Mouse (Mus musculus) MEL (cell line): ENCODE results near the gene Stra6l.

Experiments
- CTCF ChIP-seq, 3 experiments: IDR thresholded peaks in 2 of 3; conservative IDR thresholded peaks in 1 of 3; 2 replicates each; pipeline ENCODE4 v1.5.1; 2011 to 2012; ENCODE audit warnings: low read length in 3 of 3, low read depth in 2 of 3, mild to moderate bottlenecking in 2 of 3, improper control_type of control experiment in 1 of 3, inconsistent platforms in 1 of 3, mixed read lengths in 1 of 3, moderate library complexity in 1 of 3; ENCODE audit not compliant: control insufficient read depth in 1 of 3, insufficient read depth in 1 of 3, poor library complexity in 1 of 3, severe bottlenecking in 1 of 3
- MAFK ChIP-seq: IDR thresholded peaks from 2 replicates; pipeline ENCODE4 v1.6.1; 2011; ENCODE audit warnings: low read depth, mild to moderate bottlenecking, low read length, improper control_type of control experiment, borderline replicate concordance

DNA sequence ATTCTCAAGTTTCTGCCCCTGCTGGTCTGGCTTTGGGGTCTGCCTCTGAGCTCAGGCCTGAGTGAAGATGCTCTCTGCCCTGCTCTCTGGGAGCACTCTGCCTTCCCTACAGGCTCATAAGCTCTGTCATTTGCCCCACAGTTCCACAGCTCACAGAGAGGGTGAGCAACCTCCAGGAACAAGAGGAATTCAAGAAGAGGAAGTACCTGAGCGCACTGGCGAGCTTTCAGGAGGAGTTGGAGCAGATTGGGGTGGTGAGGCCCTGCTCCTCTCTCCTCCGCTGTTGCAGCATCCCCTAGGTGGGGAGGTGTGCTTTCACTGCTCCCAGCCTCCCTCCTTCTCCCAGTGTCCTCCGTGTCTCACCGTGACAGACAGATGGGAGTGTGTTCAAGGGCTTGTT, 49.9 kb downstream of the Stra6l start:
- TF ChIP-seq MAFK (no peak), CTCF (IDR thresholded peaks at IDR 0.05 in 2 of 3, conservative IDR thresholded peaks at IDR 0.05 in 1 of 3; ENCODE audit: control insufficient read depth in 1 of 3, insufficient read depth in 1 of 3, low read depth in 2 of 3, low read length in 3 of 3, poor library complexity in 1 of 3, severe bottlenecking in 1 of 3) (no peak)
